Mouse (Mus musculus): ENCODE results near the gene 1700113H08Rik.

The 1700113H08Rik gene

GRCm38 (mm10) chr10:87058251-87058925, 543 bp downstream of the 1700113H08Rik start:
- in situ Hi-C loops (cut with MboI, MseI) = no loop called here

GRCm38 (mm10) chr10:87058926-87059325, 1.1 kb downstream of the 1700113H08Rik start:
- in situ Hi-C loops (cut with MboI, MseI) = no loop called here

- in situ Hi-C loops (cut with MboI, MseI) = no loop called here
Observed at GRCm38 (mm10) chr10:87059447-87059846, 1.6 kb downstream of the 1700113H08Rik start.

- in situ Hi-C loops (cut with MboI, MseI) = loop anchor here in 1 of 2 experiments (10.0 kb wide), 1 partner anchor 939 kb away; no protein-coding TSS in a partner anchor
Observed at GRCm38 (mm10) chr10:87084236-87084635, 26.4 kb downstream of the 1700113H08Rik start.

- in situ Hi-C loops (cut with MboI, MseI) = loop anchor here in 1 of 2 experiments (10.0 kb wide), 1 partner anchor 943 kb away; no protein-coding TSS in a partner anchor
Observed at GRCm38 (mm10) chr10:87087646-87088045, 29.8 kb downstream of the 1700113H08Rik start.

- in situ Hi-C loops (cut with MboI, MseI) = no loop called here
Observed at GRCm38 (mm10) chr10:87094249-87094648, 36.4 kb downstream of the 1700113H08Rik start.

- in situ Hi-C loops (cut with MboI, MseI) = no loop called here
Observed at GRCm38 (mm10) chr10:87098722-87099121, 40.9 kb downstream of the 1700113H08Rik start.

- in situ Hi-C loops (cut with MboI, MseI) = no loop called here
Observed at GRCm38 (mm10) chr10:87100668-87101067, 42.8 kb downstream of the 1700113H08Rik start.

GRCm38 (mm10) chr10:87101265-87101950, 43.6 kb downstream of the 1700113H08Rik start:
- in situ Hi-C loops (cut with MboI, MseI) = no loop called here

- in situ Hi-C loops (cut with MboI, MseI) = no loop called here
Observed at GRCm38 (mm10) chr10:87101951-87102320, 44.1 kb downstream of the 1700113H08Rik start.

- in situ Hi-C loops (cut with MboI, MseI) = no loop called here
Observed at GRCm38 (mm10) chr10:87102455-87102854, 44.6 kb downstream of the 1700113H08Rik start.

- in situ Hi-C loops (cut with MboI, MseI) = no loop called here
Observed at GRCm38 (mm10) chr10:87103286-87103685, 45.4 kb downstream of the 1700113H08Rik start.

GRCm38 (mm10) chr10:87107565-87108297, 49.9 kb downstream of the 1700113H08Rik start:
- in situ Hi-C loops (cut with MboI, MseI) = no loop called here

- in situ Hi-C loops (cut with MboI, MseI) = no loop called here
Observed at GRCm38 (mm10) chr10:87108333-87108732, 50.5 kb downstream of the 1700113H08Rik start.

GRCm38 (mm10) chr10:87109038-87109771, 51.4 kb downstream of the 1700113H08Rik start:
- in situ Hi-C loops (cut with MboI, MseI) = no loop called here

- in situ Hi-C loops (cut with MboI, MseI) = loop anchor here in 1 of 2 experiments (10.0 kb wide), 1 partner anchor 394 kb away; no protein-coding TSS in a partner anchor
Observed at GRCm38 (mm10) chr10:87110909-87111308, 53.1 kb downstream of the 1700113H08Rik start.

- in situ Hi-C loops (cut with MboI, MseI) = loop anchor here in 1 of 2 experiments (5.0 kb wide), 1 partner anchor 98 kb away; no protein-coding TSS in a partner anchor
Observed at GRCm38 (mm10) chr10:87125094-87125493, 67.2 kb downstream of the 1700113H08Rik start.

GRCm38 (mm10) chr10:87126186-87126824, 68.5 kb downstream of the 1700113H08Rik start:
- in situ Hi-C loops (cut with MboI, MseI) = loop anchor here in 1 of 2 experiments (5.0 kb wide), 1 partner anchor 99 kb away; no protein-coding TSS in a partner anchor

GRCm38 (mm10) chr10:87151050-87151449, 93.2 kb downstream of the 1700113H08Rik start:
- in situ Hi-C loops (cut with MboI, MseI) = loop anchor here in 1 of 2 experiments (10.0 kb wide), 1 partner anchor 906 kb away; no protein-coding TSS in a partner anchor

- in situ Hi-C loops (cut with MboI, MseI) = loop anchor here in 1 of 2 experiments (10.0 kb wide), 1 partner anchor 909 kb away; no protein-coding TSS in a partner anchor
Observed at GRCm38 (mm10) chr10:87153731-87154505, 96.1 kb downstream of the 1700113H08Rik start.
